Mouse (Mus musculus) small intestine, adult 2 months (tissue): ENCODE measurements around the gene Rho. TPM values are rescaled to one million over a fixed set of nuclear protein-coding genes. Genes with fewer than 3 reads are reported as not detected.

Source experiments
- H3K27ac ChIP-seq: fragments of 200-500 bp; 2 replicates; pipeline ENCODE4 v1.5.1; 2012; ENCODE audit warnings: low read depth, low read length, control low read depth, inconsistent platforms; ENCODE audit not compliant: insufficient read depth
- H3K27me3 ChIP-seq: fragments of 200-500 bp; 2 replicates; pipeline ENCODE4 v1.6.1; 2012; ENCODE audit warnings: mild to moderate bottlenecking, moderate library complexity, low read length, inconsistent platforms; ENCODE audit not compliant: control insufficient read depth, insufficient read depth
- H3K36me3 ChIP-seq: fragments of 200-500 bp; 2 replicates; pipeline ENCODE4 v1.6.1; 2012; ENCODE audit warnings: mild to moderate bottlenecking, low read length, control low read depth, inconsistent platforms; ENCODE audit not compliant: control insufficient read depth, insufficient read depth
- H3K4me1 ChIP-seq: fragments of 200-500 bp; 2 replicates; pipeline ENCODE4 v1.6.1; 2012; ENCODE audit warnings: low read length, inconsistent platforms, mixed read lengths; ENCODE audit not compliant: control insufficient read depth, insufficient read depth, insufficient read length
- H3K4me3 ChIP-seq: fragments of 200-500 bp; 2 replicates; pipeline ENCODE4 v1.5.1; 2012; ENCODE audit warnings: low read depth, mild to moderate bottlenecking, control low read depth, inconsistent platforms, low read length, moderate library complexity
- CTCF ChIP-seq: fragments of 200-500 bp; IDR thresholded peaks from 2 replicates; pipeline ENCODE4 v1.5.1; 2012; ENCODE audit warnings: low read depth, mild to moderate bottlenecking, control low read depth, inconsistent platforms, low read length, moderate library complexity, mixed read lengths; ENCODE audit not compliant: insufficient replicate concordance, insufficient read length; ENCODE audit errors: extremely low read depth
- POLR2A ChIP-seq: fragments of 200-500 bp; IDR thresholded peaks from 2 replicates; pipeline ENCODE4 v1.6.1; 2012; ENCODE audit warnings: low read depth, mild to moderate bottlenecking, control low read depth, inconsistent platforms, low read length, moderate library complexity
- WGBS: fragments of 180-500 bp; shearing (Covaris S2); methylation state at CpG from one replicate; pipeline ENCODE4 v1.1.7; 2018; 5-methylcytosine and 5-hydroxymethylcytosine counted together
- polyA plus RNA-seq: library from polyadenylated mRNA; depleted of rRNA; stranded (reverse); fragments of >200 nt; gene quantifications from 2 replicates; pipeline ENCODE4 v1.2.3, GENCODE M21; 2012

The Rho gene
- polyA plus RNA-seq, 1 experiment, result 0.35 TPM

DNA sequence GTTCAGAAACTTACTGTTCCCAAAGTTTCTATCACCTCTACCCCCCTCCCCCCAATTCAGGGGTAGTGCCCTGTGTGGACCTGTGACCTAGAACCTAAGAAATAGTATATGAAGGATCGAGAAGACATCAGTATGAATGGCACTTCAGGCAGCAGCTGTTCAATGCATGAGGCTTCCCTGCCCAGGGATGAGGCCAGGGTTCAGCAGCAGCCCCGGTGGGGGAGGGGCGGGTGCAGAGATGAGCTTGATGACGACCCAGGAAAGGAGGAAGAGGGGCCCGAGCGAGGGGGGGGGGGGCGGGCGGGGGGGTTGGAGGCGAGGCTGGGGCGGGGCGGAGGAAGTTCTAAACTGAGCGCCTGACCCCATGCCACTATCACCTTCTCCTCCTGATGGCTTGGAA, 9.6 kb downstream of the Rho start:
- TF ChIP-seq POLR2A, result no peak
- no peak for TF ChIP-seq CTCF
- no peak overlapping the region for H3K4me3 ChIP-seq
- H3K27ac ChIP-seq, result no peak overlapping the region
- no peaks in the 10 kb centered on the region; the same call in 1 of the 2 replicates for H3K4me1 ChIP-seq
- no peaks in the 10 kb centered on the region for H3K36me3 ChIP-seq
- no peaks in the 10 kb centered on the region for H3K27me3 ChIP-seq
- 8% methylated on average over 8 of the region's 12 CpGs for WGBS

DNA sequence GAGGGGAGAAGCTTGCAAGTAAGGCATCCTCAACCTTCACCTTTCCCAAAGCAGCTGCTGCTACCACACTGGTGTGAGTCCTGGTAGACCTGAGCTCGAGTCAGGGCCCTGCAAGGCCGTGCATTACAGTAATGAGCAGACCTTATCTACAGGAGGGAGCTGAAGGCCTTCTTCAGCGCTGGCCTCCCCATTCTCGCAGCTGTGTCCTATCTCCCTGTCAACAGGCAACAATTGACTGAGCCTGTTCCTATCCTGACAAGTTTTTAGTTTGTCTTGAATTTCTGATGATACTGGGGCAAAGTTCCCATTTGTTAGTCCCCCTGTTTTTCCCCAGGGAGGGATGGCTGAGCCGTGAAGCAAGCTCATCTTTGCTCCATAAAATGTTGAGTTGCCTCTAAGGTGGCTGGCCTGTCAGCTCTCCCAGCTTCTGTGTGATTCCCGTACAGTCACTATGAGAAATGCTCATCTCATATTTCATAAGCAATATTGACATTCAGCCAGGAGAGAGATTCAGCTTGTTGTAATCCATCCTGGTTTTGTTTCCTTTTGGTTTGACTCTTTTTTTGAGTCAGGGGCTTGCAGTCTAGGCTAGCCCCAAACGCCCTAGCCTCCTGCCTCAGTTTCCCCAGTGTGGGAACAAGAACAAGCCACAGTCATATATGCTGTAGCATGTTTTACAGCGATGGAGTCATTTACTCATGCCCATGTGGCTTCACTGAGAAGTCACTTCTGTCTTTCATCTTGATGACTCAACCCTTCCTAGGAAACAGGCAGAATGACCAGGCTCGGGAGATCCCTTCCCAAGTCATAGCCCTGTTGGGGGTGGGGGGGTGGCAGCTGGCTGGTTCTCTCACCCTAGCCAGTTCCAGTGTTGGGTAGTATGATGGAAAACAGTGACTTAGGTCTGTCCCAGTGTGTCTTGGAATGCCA, 12.2 kb downstream of the Rho start:
- TF ChIP-seq POLR2A, result no peak
- no peak for TF ChIP-seq CTCF
- Histone ChIP-seq H3K27ac (no peak overlapping the region), H3K4me1 (no peaks in the 10 kb centered on the region; the same call in 1 of the 2 replicates), H3K36me3 (no peaks in the 10 kb centered on the region), H3K4me3 (no peak overlapping the region), H3K27me3 (no peaks in the 10 kb centered on the region)
- WGBS, result 70% methylated on average over 9 of the region's 9 CpGs

- Histone ChIP-seq H3K4me1 (no peaks in the 10 kb centered on the region; the same call in 1 of the 2 replicates), H3K4me3 (no peak within 1 kb of the TSS), H3K27ac (no peak within 1 kb of the TSS), H3K36me3 (no peaks in the 10 kb centered on the region), H3K27me3 (no peaks in the 10 kb centered on the region)
- no peak for TF ChIP-seq CTCF
- TF ChIP-seq POLR2A, result no peak
- WGBS, result 92% methylated on average over 5 of the region's 5 CpGs
These were observed 13.1 kb downstream of the Rho start, which contains the start of gene H1foo for GRCm38 (mm10) chr6:115944638-115945037. Gene H1foo (plus strand): TSS chr6:115944938.

GRCm38 (mm10) chr6:115945633-115946032, 14.1 kb downstream of the Rho start:
- Histone ChIP-seq H3K36me3 (no peaks in the 10 kb centered on the region), H3K4me1 (no peaks in the 10 kb centered on the region; the same call in 1 of the 2 replicates), H3K27me3 (no peaks in the 10 kb centered on the region), H3K27ac (no peak overlapping the region), H3K4me3 (no peak overlapping the region)
- no peak for TF ChIP-seq CTCF
- no peak for TF ChIP-seq POLR2A
- 73% methylated on average over 8 of the region's 8 CpGs for WGBS

DNA sequence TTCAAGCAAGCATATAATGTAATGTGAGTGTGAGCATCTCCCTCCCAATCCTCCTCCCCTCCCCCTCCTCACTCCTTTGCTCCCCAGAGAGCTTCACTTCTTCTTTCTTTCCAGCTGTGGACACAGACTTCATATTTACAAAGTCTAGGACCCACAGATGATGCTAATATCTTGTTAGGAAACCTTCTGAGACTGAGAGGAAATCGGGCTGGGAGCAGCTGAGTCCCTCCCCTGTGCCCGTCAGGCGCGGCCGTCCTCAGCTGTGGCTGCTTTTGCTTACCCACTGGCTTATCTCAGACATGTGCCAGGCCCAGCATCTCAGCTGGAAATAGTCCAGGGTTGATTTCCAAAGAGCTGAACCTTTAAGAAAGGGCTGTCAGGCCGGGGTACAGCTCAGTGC, 14.8 kb downstream of the Rho start:
- no peaks in the 10 kb centered on the region for H3K36me3 ChIP-seq
- H3K27me3 ChIP-seq, result no peaks in the 10 kb centered on the region
- H3K27ac ChIP-seq, result no peak overlapping the region
- 10% methylated on average over 6 of the region's 6 CpGs for WGBS
- TF ChIP-seq CTCF, result no peak
- TF ChIP-seq POLR2A, result no peak
- no peaks in the 10 kb centered on the region; the same call in 1 of the 2 replicates for H3K4me1 ChIP-seq
- H3K4me3 ChIP-seq, result no peak overlapping the region

GRCm38 (mm10) chr6:115954506-115955074, 23.0 kb downstream of the Rho start:
- no peaks in the 10 kb centered on the region for H3K36me3 ChIP-seq
- 0 out of 2 replicates have a peak overlapping the region, but pooled peaks have one; percentile 16 for H3K27ac ChIP-seq
- WGBS, result 88% methylated on average over 9 of the region's 9 CpGs

GRCm38 (mm10) chr6:115955169-115955568, 23.6 kb downstream of the Rho start:
- no peak for TF ChIP-seq CTCF
- TF ChIP-seq POLR2A, result no peak
- H3K4me1 ChIP-seq, result peaks cover 16% of the 10 kb centered on the region
- H3K27me3 ChIP-seq, result no peaks in the 10 kb centered on the region
- H3K36me3 ChIP-seq, result no peaks in the 10 kb centered on the region
- WGBS, result 91% methylated on average over 4 of the region's 4 CpGs
- H3K4me3 ChIP-seq, result no peak overlapping the region
- H3K27ac ChIP-seq, result no peak overlapping the region

More at GRCm38 (mm10) chr6:115954506-115955074, 23.0 kb downstream of the Rho start:
- no peak for TF ChIP-seq POLR2A
- TF ChIP-seq CTCF, result no peak
- H3K4me1 ChIP-seq, result peaks cover 15% of the 10 kb centered on the region
- no peaks in the 10 kb centered on the region for H3K27me3 ChIP-seq
- H3K4me3 ChIP-seq, result no peak overlapping the region
